Mouse (Mus musculus): ENCODE results near the gene Olfr285.

Olfr285 gene

DNA sequence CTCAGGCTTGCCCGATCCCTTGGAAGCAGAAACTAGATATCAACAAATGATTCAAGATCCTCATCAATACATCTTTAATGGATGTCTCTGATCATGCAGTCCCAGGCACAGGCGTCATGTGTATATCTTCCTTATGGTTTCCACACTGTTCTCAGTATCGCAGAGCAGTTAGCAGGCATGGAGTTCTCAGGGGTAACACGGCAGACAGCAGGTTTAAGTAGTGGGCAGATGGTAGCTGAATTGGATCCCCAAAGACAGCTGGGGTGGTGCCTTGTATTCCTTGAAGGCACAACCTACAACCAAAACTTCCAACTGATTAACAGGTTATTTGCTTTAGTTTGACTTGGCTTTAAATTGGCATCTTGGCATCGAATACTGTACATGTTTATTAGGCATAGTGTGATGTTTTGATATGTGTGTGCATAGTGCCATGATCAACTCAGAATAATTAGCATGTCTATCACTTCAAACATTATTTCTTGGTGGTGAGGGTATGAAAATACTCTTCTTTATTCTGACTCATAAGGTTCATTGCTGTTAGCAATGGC, at the start of gene Olfr285:
TSS of gene Olfr285 (minus strand) at position 177 of the 548 bp plus-strand sequence.
- no peak for DNase-seq

DNA sequence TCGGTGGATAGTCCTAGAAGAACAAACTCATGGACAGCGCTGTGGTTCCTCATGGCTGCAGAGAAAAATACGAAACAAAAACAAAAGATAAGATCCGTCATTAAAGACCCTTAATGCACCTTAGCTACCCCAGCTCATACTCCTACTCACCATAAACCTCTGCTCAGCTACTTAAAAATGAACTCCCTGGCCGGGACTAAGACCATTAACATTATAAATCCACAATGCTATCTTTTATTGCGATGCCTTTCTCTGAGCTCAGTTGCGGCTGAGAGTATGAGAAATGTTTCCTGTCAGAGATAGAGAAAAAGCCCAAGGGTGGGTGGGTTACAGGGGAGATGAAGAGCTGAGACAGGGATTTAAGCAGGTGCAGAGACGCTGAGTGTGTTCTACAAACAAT, 23.7 kb upstream of the Olfr285 start, which contains the start of gene Olfr284:
TSS of gene Olfr284 (minus strand) at position 101 of the 400 bp plus-strand sequence.
- no peak for DNase-seq

DNA sequence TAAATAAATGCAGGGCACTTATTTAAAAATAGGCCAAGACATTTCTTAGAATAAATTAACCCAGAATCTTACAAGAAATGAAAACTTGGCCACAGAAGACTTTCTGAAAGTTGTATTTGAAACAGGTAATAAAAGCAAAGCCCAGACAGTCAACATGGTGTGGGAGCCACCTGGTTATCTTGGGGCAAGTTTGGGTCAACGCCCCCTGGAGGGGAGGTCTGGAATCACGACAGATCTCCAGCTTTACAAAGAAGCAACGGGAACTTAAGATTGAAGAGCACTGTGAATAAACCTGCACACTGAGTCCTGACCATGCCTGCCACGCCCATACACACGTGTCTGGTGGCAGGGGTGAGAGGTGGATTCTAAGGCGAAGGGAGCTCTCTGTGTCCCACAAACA, 1.4 kb downstream of the Olfr285 start:
- DNase-seq, result no peak

DNA sequence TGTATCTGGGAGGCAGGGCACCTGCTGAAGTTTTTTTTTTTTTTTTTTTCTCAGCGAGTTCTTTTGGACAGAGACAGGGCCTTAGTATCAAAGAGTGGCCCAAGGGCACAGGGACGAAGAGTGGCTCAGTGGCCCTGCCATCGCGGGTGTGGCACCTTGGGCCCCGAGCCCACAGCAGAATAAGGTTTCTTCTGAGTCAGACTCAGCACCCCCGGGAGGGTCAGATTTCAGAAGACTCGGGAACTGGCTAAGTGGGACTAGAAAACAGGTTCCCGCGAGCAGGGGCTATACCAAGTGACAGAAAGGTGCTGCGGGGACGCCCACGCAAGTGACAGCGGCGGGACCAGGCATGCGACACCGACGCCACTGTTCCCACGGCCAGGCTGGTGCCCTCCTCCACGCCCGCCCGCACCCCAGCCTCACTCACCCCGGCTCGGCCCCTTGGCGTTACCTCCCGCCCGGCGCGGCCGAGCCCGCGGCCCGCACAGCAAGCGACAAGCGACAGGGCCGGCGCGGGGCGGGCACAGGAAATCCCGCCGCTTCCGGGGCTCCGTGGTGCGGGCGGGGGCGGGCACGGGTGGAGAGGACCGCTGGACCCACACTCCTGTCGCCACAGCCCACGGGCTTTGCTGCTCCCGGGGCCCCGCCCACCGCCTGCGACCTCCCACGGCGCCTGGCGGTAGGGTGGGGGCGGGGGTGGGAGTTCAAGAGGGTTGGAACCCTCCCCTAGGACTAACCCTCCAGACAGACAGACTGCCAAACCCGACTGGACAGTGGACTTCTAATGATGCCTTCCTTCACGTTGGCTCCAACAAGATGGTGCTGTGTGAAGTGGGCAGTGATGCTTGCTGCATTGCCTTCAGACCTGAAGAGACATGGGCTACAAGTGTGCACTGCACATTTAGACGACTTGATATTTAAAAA, 21.3 kb downstream of the Olfr285 start, which contains the start of gene Zfp641:
TSS of gene Zfp641 (minus strand) at position 534 of the 924 bp plus-strand sequence.
- no peak for DNase-seq

DNA sequence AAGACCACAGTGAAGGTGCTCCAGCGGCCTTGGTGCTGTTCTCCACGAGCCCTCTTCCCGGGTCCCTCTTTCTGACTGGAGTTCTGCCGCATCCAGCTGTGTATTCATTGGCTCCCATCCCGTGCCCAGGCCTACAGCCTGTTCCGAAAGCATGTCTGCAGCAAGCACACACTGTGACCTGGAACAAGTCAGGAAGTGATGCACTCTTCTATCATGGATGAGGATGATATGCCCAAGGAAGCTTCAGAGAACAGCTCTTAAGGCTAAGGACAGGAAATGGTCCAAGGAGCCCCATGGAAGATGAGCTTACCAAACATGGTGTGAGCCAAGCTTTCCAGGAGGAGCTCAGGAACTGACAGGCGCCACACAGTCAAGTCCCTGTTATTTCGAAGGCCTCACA, 23.5 kb downstream of the Olfr285 start:
- DNase-seq, result no peak

DNA sequence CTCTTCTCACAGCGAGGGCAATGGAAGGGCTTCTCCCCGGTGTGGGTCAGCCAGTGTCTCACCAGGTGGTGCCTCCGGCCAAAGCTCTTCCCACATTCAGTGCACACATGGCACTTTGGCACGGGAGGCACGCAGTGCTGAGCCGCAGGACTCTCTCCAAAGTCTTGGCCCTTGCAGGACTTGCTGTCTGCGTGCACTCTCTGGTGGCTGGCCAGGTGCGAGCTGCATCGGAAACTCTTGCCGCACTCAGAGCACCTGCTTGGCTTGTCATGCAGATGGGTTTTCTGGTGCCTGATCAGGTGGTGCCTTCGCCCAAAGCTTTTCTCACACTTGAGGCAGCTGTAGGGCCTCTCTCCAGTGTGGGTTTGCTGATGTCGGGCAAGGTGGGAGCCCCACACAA, 28.6 kb downstream of the Olfr285 start:
- DNase-seq, result no peak

DNA sequence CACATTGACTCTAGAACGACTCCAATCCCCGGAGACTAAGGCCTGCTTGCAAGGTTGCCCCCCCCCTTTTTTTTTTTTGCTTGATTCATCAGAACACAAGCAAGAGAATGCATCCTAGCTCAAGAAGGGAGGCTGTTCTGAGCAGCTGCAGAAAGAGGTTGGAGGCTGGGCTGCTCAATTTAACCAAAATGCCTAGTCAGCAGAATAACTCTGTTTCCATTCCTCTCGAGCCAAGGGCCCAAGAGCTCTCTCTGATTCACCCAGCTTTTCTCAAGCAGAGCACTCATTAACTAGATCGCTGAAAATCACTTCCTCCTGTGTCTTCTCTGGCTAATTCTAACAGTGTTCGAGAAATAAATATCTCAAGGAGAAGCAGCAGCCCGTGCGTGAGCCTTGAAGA, 30.7 kb downstream of the Olfr285 start:
- DNase-seq, result no peak
